Mouse (Mus musculus) heart, adult 2 months (tissue): ENCODE measurements around the gene Tead2. TPM values are rescaled to one million over a fixed set of nuclear protein-coding genes. Genes with fewer than 3 reads are reported as not detected.
"Not testable (repeated sequence)": the region's sequence is repeated elsewhere in the genome, so short reads cannot be mapped to it uniquely, and the experiment has no call there.

Source experiments
- DNase-seq, 2 experiments: peaks; one replicate each; pipeline ENCODE4 v3.0.0; 2021
- H3K27ac ChIP-seq: fragments of 200-600 bp; 2 replicates; pipeline ENCODE4 v1.8.1; 2022
- H3K27me3 ChIP-seq: fragments of 200-500 bp; 2 replicates; pipeline ENCODE4 v1.6.1; 2012; ENCODE audit warnings: mild to moderate bottlenecking, low read length, inconsistent platforms, mixed read lengths; ENCODE audit not compliant: control insufficient read depth, insufficient read depth
- H3K36me3 ChIP-seq: fragments of 200-500 bp; 2 replicates; pipeline ENCODE4 v1.6.1; 2012; ENCODE audit warnings: low read length, inconsistent platforms; ENCODE audit not compliant: control insufficient read depth, insufficient read depth
- H3K4me1 ChIP-seq: fragments of 200-500 bp; 2 replicates; pipeline ENCODE4 v1.6.1; 2011; ENCODE audit warnings: low read length; ENCODE audit not compliant: control insufficient read depth, insufficient read depth
- H3K4me3 ChIP-seq: fragments of 200-600 bp; 2 replicates; pipeline ENCODE4 v1.8.1; 2022
- H3K79me2 ChIP-seq: fragments of 200-500 bp; replicated peaks from 2 replicates; pipeline ENCODE4 v1.6.1; 2012; ENCODE audit warnings: mild to moderate bottlenecking, inconsistent platforms, low read length, moderate library complexity, mixed read lengths; ENCODE audit not compliant: control insufficient read depth, insufficient read depth
- H3K9ac ChIP-seq: fragments of 200-500 bp; 2 replicates; pipeline ENCODE4 v1.6.1; 2012; ENCODE audit warnings: low read depth, mild to moderate bottlenecking, control low read depth, inconsistent platforms, low read length, mixed read lengths
- CTCF ChIP-seq: fragments of 200-600 bp; IDR thresholded peaks from 2 replicates; pipeline ENCODE4 v1.8.1; 2022; ENCODE audit warnings: antibody characterized with exemption, mild to moderate bottlenecking, moderate library complexity
- EP300 ChIP-seq: fragments of 200-500 bp; IDR thresholded peaks from 2 replicates; pipeline ENCODE4 v1.6.1; 2011; ENCODE audit warnings: low read depth, low read length, control low read depth; ENCODE audit not compliant: insufficient read depth
- POLR2A ChIP-seq: fragments of 200-500 bp; IDR thresholded peaks from 2 replicates; pipeline ENCODE4 v1.6.1; 2011; ENCODE audit warnings: mild to moderate bottlenecking, low read depth, low read length, control low read depth; ENCODE audit not compliant: insufficient read depth
- WGBS: fragments of 180-500 bp; shearing (Covaris S2); methylation state at CpG from one replicate; pipeline ENCODE4 v1.1.7; 2018; 5-methylcytosine and 5-hydroxymethylcytosine counted together
- intact Hi-C: fragments of 180-260 bp; cut with DNase I; formaldehyde crosslinking; loops from one replicate; pipeline ENCODE4 v1.15.1; 2025
- polyA plus RNA-seq: library from polyadenylated mRNA; depleted of rRNA; stranded (reverse); fragments of >200 nt; gene quantifications from 2 replicates; pipeline ENCODE4 v1.2.3, GENCODE M21; 2012
- total RNA-seq, 2 experiments: library from RNA; stranded (reverse); gene quantifications; 2 replicates each; pipeline ENCODE4 v1.2.3; 2021

The Tead2 gene
- total and polyA plus RNA-seq, 3 experiments: 6.2 to 14.0 (median 10.8) TPM

- TF ChIP-seq CTCF: peak; percentile 57
- H3K36me3 ChIP-seq, H3K9ac ChIP-seq, intact Hi-C loops, H3K27ac ChIP-seq, H3K4me1 ChIP-seq, DNase-seq, H3K79me2 ChIP-seq, H3K4me3 ChIP-seq: not testable (repeated sequence)
- peaks cover 25% of the 10 kb centered on the region for H3K27me3 ChIP-seq
- WGBS: 42% methylated on average over 1 of the region's 1 CpGs
Measured at GRCm38 (mm10) chr7:45173772-45174171, 41.8 kb upstream of the Tead2 start.

GRCm38 (mm10) chr7:45174567-45175280, 40.8 kb upstream of the Tead2 start:
- WGBS: 17% methylated on average over 29 of the region's 29 CpGs

GRCm38 (mm10) chr7:45175398-45175797, 40.2 kb upstream of the Tead2 start:
- WGBS: 12% methylated on average over 13 of the region's 13 CpGs
- DNase-seq: no peak
- Histone ChIP-seq H3K4me1 (no peaks in the 10 kb centered on the region), H3K27me3 (peaks cover 23% of the 10 kb centered on the region), H3K27ac (no peak overlapping the region), H3K79me2 (no peaks in the 10 kb centered on the region), H3K36me3 (no peaks in the 10 kb centered on the region), H3K4me3 (no peak overlapping the region), H3K9ac (no peak overlapping the region)
- no peak for TF ChIP-seq EP300
- no peak for TF ChIP-seq POLR2A
- TF ChIP-seq CTCF: no peak
- intact Hi-C loops: no loop called here

More at GRCm38 (mm10) chr7:45174567-45175280, 40.8 kb upstream of the Tead2 start:
- no peak for DNase-seq
- Histone ChIP-seq H3K27me3 (peaks cover 23% of the 10 kb centered on the region), H3K4me1 (no peaks in the 10 kb centered on the region), H3K9ac (no peak overlapping the region), H3K4me3 (no peak overlapping the region), H3K36me3 (no peaks in the 10 kb centered on the region), H3K79me2 (no peaks in the 10 kb centered on the region), H3K27ac (no peak overlapping the region)
- intact Hi-C loops: no loop called here
- TF ChIP-seq CTCF: no peak
- TF ChIP-seq POLR2A: no peak
- no peak for TF ChIP-seq EP300

GRCm38 (mm10) chr7:45175929-45176328, 39.6 kb upstream of the Tead2 start:
- Histone ChIP-seq H3K36me3 (no peaks in the 10 kb centered on the region), H3K4me1 (no peaks in the 10 kb centered on the region), H3K4me3 (no peak overlapping the region), H3K79me2 (no peaks in the 10 kb centered on the region), H3K9ac (no peak overlapping the region), H3K27ac (no peak overlapping the region), H3K27me3 (peaks cover 24% of the 10 kb centered on the region)
- TF ChIP-seq POLR2A: no peak
- no peak for TF ChIP-seq EP300
- TF ChIP-seq CTCF: no peak
- DNase-seq: no peak
- 3% methylated on average over 23 of the region's 23 CpGs for WGBS
- intact Hi-C loops: no loop called here

GRCm38 (mm10) chr7:45176356-45176755, 39.2 kb upstream of the Tead2 start:
- no peak overlapping the region for H3K9ac ChIP-seq
- H3K27me3 ChIP-seq: peaks cover 28% of the 10 kb centered on the region
- no peaks in the 10 kb centered on the region for H3K79me2 ChIP-seq
- DNase-seq: no peak
- TF ChIP-seq EP300 (no peak), POLR2A (no peak), CTCF (no peak)
- intact Hi-C loops: no loop called here
- WGBS: 3% methylated on average over 31 of the region's 31 CpGs
- no peaks in the 10 kb centered on the region for H3K4me1 ChIP-seq
- no peak overlapping the region for H3K27ac ChIP-seq
- no peaks in the 10 kb centered on the region for H3K36me3 ChIP-seq
- no peak overlapping the region for H3K4me3 ChIP-seq

GRCm38 (mm10) chr7:45178550-45178949, 37.0 kb upstream of the Tead2 start:
- Histone ChIP-seq H3K4me1 (no peaks in the 10 kb centered on the region), H3K4me3 (no peak overlapping the region), H3K27ac (no peak overlapping the region), H3K9ac (no peak overlapping the region), H3K36me3 (no peaks in the 10 kb centered on the region), H3K79me2 (no peaks in the 10 kb centered on the region), H3K27me3 (peaks cover 31% of the 10 kb centered on the region)
- DNase-seq: no peak
- TF ChIP-seq CTCF: no peak
- TF ChIP-seq POLR2A: no peak
- TF ChIP-seq EP300: no peak
- 27% methylated on average over 7 of the region's 7 CpGs for WGBS
- intact Hi-C loops: no loop called here
